Mouse (Mus musculus) megakaryocyte, embryonic 14.5 days (primary cell): ENCODE data around the gene Crcp.

Source experiments
- FLI1 ChIP-seq: IDR thresholded peaks from 2 replicates; pipeline ENCODE4 v1.6.1; 2012; ENCODE audit warnings: low read length, inconsistent platforms, mixed read lengths
- GATA1 ChIP-seq: IDR thresholded peaks from 3 replicates; pipeline ENCODE4 v1.6.1; 2012; ENCODE audit warnings: mixed read lengths, low read length, inconsistent platforms, borderline replicate concordance

GRCm38 (mm10) chr5:130031410-130032390, 2.6 kb downstream of the Crcp start:
- TF ChIP-seq FLI1: no peak
- TF ChIP-seq GATA1: no peak
